Mouse (Mus musculus) left cerebral cortex, adult 2 months (tissue): ENCODE data around the gene Xylt2. TPM values are rescaled to one million over a fixed set of nuclear protein-coding genes. Genes with fewer than 3 reads are reported as not detected.
"Not testable (repeated sequence)": the region's sequence is repeated elsewhere in the genome, so short reads cannot be mapped to it uniquely, and the experiment has no call there.

Experiments used
- DNase-seq, 2 experiments: peaks; one replicate each; pipeline ENCODE4 v3.0.0; 2021 to 2022; ENCODE audit warnings: low spot score in 2 of 2, mixed read lengths in 1 of 2; ENCODE audit errors: extremely low spot score in 1 of 2
- H3K27ac ChIP-seq: fragments of 200-600 bp; 2 replicates; pipeline ENCODE4 v1.8.1; 2022
- H3K4me3 ChIP-seq: fragments of 200-600 bp; 2 replicates; pipeline ENCODE4 v1.8.1; 2022
- CTCF ChIP-seq: fragments of 200-600 bp; IDR thresholded peaks from 2 replicates; pipeline ENCODE4 v1.8.1; 2022; ENCODE audit warnings: antibody characterized with exemption, mild to moderate bottlenecking, moderate library complexity
- intact Hi-C: fragments of 180-260 bp; cut with DNase I; formaldehyde crosslinking; loops from one replicate; pipeline ENCODE4 v1.15.1; 2025
- total RNA-seq, 2 experiments: library from RNA; stranded (reverse); gene quantifications; 2 replicates each; pipeline ENCODE4 v1.2.3; 2021

Xylt2 gene
- total RNA-seq, 2 experiments from 2014 or later: 25.4 to 26.0 TPM

DNA sequence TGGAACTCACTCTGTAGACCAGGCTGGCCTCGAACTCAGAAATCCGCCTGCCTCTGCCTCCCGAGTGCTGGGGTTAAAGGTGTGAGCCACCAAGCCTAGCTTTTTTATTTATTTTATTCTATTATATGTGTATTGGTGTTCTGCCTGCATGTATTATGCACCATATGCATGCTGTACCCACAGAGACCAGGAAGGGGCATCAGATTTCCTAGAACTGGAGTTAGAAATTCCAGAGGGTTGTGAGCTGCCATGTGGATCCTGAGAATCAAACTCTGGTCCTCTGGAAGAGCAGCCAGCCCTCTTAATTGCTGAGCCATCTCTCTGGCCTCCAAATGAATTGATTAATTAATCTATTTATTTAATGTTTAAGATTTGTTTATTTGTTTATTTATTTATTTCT, 22.1 kb upstream of the Xylt2 start:
- Histone ChIP-seq H3K4me3 (no peak overlapping the region), H3K27ac (no peak overlapping the region)
- TF ChIP-seq CTCF: no peak
- no peak for DNase-seq
- intact Hi-C loops: no loop called here

DNA sequence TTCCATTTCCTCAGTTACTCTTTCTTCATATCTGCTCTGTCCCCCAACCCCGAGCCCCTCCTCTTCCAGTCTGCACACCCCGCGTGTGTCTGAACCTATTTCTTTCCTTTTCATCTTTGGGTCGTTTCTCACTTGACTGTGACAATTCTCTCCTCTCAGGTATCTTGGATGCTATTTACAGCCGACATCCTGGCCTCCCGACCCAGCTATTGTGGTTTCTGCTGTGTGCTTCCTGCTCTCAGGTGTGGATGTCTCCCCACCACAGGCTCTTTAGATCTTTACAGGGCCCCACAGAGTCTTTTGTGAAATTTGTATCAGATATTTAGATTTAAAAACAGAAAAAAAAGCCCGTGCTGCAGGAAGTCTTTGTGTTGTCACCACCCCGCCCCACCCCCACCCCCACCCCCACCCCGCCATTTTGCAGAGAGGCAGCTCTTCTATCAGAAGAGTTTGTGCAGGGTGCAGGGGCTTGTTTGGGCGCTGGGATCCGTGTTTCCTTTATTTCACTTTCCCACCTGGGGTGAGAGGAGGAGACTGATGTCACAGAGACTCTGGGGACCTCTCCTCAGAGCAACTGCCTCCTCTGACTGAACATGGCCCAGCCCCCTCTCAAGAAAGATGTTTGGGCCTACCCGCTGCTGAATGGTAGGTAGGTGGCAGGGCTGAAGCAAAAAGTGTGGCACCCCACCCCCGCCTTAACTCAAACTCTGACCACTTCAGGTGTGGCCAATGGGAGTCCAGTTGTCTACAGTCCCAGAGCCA, 20.6 kb upstream of the Xylt2 start:
- H3K27ac ChIP-seq: no peak overlapping the region
- no peak for TF ChIP-seq CTCF
- intact Hi-C loops: no loop called here
- no peak for DNase-seq
- no peak overlapping the region for H3K4me3 ChIP-seq

DNA sequence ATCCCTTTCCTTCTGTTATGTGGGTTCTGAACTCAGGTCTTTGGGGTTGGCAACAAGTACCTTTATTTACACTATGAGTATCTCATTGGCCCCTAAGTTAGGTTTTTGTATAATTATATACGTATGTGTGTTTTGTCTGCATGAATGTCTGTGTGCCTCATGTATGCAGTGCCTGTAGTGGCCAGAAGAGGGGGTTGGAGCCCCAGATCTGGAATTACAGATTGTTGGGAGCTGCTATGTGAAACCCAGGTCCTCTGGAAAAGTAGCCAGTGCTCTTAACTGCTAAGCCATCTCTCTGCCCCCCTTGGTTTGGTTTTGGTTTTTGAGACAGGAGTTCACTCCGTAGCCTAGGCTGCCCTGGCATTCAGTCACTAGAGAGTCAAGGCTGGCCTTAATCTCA, 19.8 kb upstream of the Xylt2 start:
- TF ChIP-seq CTCF: no peak; the same call in none of the 2 replicates
- no peak overlapping the region for H3K4me3 ChIP-seq
- intact Hi-C loops: no loop called here
- DNase-seq: no peak
- no peak overlapping the region for H3K27ac ChIP-seq

DNA sequence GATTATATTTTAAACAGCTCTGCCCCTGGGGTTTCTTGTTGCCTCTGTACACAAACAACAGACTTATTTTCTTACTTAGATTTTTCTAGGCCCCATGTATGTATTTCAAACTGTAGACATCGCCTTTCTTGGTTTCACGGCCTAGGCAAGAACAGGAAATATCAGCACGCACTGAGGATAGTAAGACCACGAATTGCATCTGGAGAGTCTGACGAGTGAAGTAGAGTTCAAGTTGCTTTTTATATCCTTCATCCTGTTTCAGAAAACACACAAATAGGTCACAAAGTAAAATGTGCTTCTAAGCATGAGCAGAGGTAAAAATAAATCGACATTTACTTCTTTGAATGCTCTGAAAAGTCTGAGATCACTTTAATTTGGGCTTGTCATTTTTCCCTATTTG, 18.2 kb upstream of the Xylt2 start:
- intact Hi-C loops: no loop called here
- TF ChIP-seq CTCF: no peak
- Histone ChIP-seq H3K4me3 (no peak overlapping the region), H3K27ac (no peak overlapping the region)
- no peak for DNase-seq

GRCm38 (mm10) chr11:94692502-94692901, 15.2 kb upstream of the Xylt2 start:
- intact Hi-C loops, H3K4me3 ChIP-seq, H3K27ac ChIP-seq, DNase-seq: not testable (repeated sequence)

DNA sequence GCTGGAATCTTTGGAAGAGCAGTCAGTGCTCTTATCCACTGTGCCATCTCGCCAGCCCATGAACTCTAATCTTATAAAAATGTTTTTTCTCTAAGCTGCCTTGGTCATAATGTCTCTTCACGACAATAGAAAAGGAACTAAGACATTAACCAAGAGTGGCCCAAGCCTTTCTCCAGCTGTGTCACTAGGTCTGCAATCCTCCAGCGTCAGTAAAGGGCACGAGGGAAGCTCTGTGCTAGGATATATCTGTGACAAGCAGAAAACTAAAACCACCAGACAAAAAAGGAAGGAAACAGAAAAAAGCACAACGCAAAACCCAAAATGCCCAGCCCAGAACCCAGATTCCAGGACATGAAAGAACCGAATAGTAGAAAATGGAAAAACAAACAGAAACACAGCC, 9.9 kb upstream of the Xylt2 start:
- Histone ChIP-seq H3K4me3 (no peak overlapping the region), H3K27ac (no peak overlapping the region)
- DNase-seq: no peak
- TF ChIP-seq CTCF: no peak
- intact Hi-C loops: no loop called here

- TF ChIP-seq CTCF: no peak
- Histone ChIP-seq H3K27ac (no peak overlapping the region), H3K4me3 (no peak overlapping the region)
- intact Hi-C loops: no loop called here
- no peak for DNase-seq
These were observed 5.1 kb upstream of the Xylt2 start for GRCm38 (mm10) chr11:94682427-94682826.

- intact Hi-C loops: no loop called here
- no peak overlapping the region for H3K4me3 ChIP-seq
- TF ChIP-seq CTCF: no peak
- no peak for DNase-seq
- H3K27ac ChIP-seq: no peak overlapping the region
These were observed 4.3 kb upstream of the Xylt2 start for GRCm38 (mm10) chr11:94681640-94682039.

DNA sequence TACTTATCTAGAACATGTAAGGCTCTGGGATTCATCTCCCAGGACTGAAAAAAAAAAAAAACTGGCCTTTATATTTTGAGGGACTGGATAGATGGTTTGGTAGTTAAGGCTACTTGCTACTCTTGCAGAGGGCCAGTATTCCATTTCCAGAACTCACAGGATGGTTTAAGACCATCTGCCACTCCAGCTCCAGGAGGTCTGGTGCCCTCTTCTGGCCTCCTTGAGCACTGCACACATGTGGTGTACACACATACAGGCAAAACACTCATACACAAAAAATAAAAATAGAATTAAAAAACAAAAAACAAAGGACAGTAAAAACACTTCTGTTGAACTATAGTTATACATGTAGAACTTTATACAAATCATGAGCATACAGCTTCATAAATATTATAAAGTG, 3.3 kb upstream of the Xylt2 start:
- no peak overlapping the region for H3K4me3 ChIP-seq
- DNase-seq: no peak
- peak; percentile 9 for TF ChIP-seq CTCF
- intact Hi-C loops: no loop called here
- H3K27ac ChIP-seq: no peak overlapping the region

DNA sequence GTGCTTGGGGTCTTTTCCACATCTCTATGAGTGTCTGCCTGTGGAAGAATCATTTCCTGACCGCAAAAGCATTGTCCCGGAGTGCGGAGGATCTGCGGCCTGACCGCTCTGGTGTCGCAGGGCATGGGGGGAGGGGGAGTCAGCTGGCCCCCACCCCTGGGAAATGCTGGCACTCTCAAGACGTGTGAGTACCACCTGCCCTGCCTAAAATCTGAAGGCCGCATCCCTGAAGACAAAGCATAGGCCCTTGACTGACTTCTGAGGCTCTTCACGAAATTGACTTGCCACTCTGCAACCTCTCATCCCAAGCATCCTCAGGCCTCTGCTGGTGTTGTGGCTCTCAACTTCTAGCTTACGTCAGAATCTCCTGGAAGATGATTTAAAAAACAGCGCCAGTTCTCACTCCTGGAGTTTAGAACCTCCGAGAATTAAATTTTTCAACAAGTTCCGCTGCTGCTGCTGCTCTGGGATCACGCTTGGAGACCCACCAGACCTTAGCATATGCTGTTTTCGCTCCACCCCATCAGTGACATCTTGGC, 361 bp upstream of the Xylt2 start:
- TF ChIP-seq CTCF: no peak
- H3K4me3 ChIP-seq: peak overlapping the region; percentile 83
- intact Hi-C loops: no loop called here
- H3K27ac ChIP-seq: no peak overlapping the region; the same call in 1 of the 2 replicates
- no peak for DNase-seq

DNA sequence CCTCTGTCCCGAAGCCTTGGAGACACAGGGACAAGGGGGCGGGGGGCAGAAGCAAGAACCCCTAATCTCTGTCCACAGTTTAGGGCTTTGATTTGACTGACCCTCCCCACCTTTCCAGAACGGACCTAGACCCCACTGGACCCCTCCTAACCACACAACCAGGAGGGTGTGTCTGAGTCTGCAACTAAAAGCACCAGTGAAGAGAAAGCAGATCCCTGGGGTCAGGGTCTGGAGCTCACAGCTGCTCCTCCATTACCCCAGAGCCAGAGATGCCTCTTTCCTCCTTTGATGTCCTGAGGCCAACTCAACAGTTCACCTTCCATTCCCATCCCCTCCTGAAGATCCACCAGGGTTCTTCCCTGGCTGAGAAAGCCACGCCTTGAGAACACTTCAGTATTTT, 1.0 kb downstream of the Xylt2 start:
- DNase-seq: no peak
- intact Hi-C loops: no loop called here
- TF ChIP-seq CTCF: no peak
- Histone ChIP-seq H3K4me3 (peak overlapping the region; percentile 83), H3K27ac (no peak overlapping the region; the same call in 1 of the 2 replicates)

- no peak overlapping the region for H3K4me3 ChIP-seq
- intact Hi-C loops: no loop called here
- TF ChIP-seq CTCF: no peak; the same call in none of the 2 replicates
- H3K27ac ChIP-seq: peak overlapping the region; percentile 46; the same call in 1 of the 2 replicates
- no peak for DNase-seq
These were observed 1.9 kb downstream of the Xylt2 start for GRCm38 (mm10) chr11:94675446-94675845.

DNA sequence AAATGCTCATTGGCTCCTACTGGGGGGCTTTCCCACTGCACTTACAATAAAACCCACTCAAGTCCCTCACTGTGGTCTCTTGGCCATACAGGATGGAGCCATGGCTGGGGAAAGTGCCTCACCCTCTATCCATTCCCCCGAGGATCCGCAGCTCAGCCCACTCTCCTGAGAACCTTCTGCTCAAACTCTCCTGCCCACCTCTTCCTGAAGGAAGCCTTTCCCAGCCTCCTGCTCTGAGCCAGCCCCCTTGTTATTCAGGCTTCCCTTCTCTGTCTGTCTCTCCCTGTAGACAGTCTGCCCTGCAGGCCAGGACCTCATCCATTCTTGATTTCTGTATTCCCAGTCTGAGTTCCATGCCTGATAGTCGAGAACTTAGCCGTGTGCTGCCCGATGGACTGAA, 2.3 kb downstream of the Xylt2 start:
- no peak for TF ChIP-seq CTCF
- no peak for DNase-seq
- Histone ChIP-seq H3K27ac (peak overlapping the region; percentile 46; the same call in 1 of the 2 replicates), H3K4me3 (no peak overlapping the region)
- intact Hi-C loops: no loop called here
